Mouse (Mus musculus): ENCODE measurements around the gene Fam50a.
A peak's percentile ranks its signal among the peaks of the same experiment; 100 is the strongest.

- TF ChIP-seq CTCF (IDR thresholded peaks at IDR 0.05; ENCODE audit: low read depth) (peak; percentile 51), EP300 (IDR thresholded peaks at IDR 0.05; ENCODE audit: low read depth) (no peak; the same call in 1 of the 2 replicates)
Observed at GRCm38 (mm10) chrX:74304867-74305700, 7.7 kb upstream of the Fam50a start, which contains the start of gene Gdi1.

Data from liver, postnatal 0 days (tissue).